Mouse (Mus musculus) E14TG2a.4 (cell line): ENCODE results near the gene Trim11.

Experiments used
- CTCF ChIP-seq: conservative IDR thresholded peaks from 2 replicates; pipeline ENCODE4 v1.5.1; 2014; ENCODE audit warnings: low read length
- POU5F1 ChIP-seq: IDR thresholded peaks from 2 replicates; pipeline ENCODE4 v1.6.1; 2014; ENCODE audit warnings: low read length, borderline replicate concordance

GRCm38 (mm10) chr11:58953351-58954169 lies 24.3 kb upstream of the Trim11 start:
- TF ChIP-seq CTCF: no peak
- no peak for TF ChIP-seq POU5F1
